Mouse (Mus musculus): Measurements from ENCODE around the gene Gcnt2. TPM values are rescaled to one million over a fixed set of nuclear protein-coding genes. Genes with fewer than 3 reads are reported as not detected.
"Not testable (repeated sequence)": the region's sequence is repeated elsewhere in the genome, so short reads cannot be mapped to it uniquely, and the experiment has no call there.

The Gcnt2 gene
- total RNA-seq, 4 experiments from 2014 or later = 14.9 to 21.2 (median 18.1) TPM

GRCm38 (mm10) chr13:40868844-40869587 lies 9.5 kb downstream of the Gcnt2 start:
- no peak for DNase-seq (ENCODE audit: low spot score in 2 of 2)

GRCm38 (mm10) chr13:40874021-40874420 lies 14.5 kb downstream of the Gcnt2 start:
- no peak for DNase-seq (ENCODE audit: low spot score in 2 of 2)

- no peak for DNase-seq (ENCODE audit: low spot score in 2 of 2)
Measured at GRCm38 (mm10) chr13:40875415-40875814, 15.9 kb downstream of the Gcnt2 start.

GRCm38 (mm10) chr13:40877589-40877988 lies 18.0 kb downstream of the Gcnt2 start:
- no peak for DNase-seq (ENCODE audit: low spot score in 2 of 2)

GRCm38 (mm10) chr13:40880557-40880956 lies 21.0 kb downstream of the Gcnt2 start:
- DNase-seq (ENCODE audit: low spot score in 2 of 2) = no peak

GRCm38 (mm10) chr13:40882606-40883005 lies 23.1 kb downstream of the Gcnt2 start:
- DNase-seq (ENCODE audit: low spot score in 2 of 2) = no peak

- DNase-seq (ENCODE audit: low spot score in 2 of 2) = no peak
Measured at GRCm38 (mm10) chr13:40883903-40884302, 24.3 kb downstream of the Gcnt2 start.

GRCm38 (mm10) chr13:40884878-40885277 lies 25.3 kb downstream of the Gcnt2 start:
- DNase-seq (ENCODE audit: low spot score in 2 of 2) = no peak

- DNase-seq (ENCODE audit: low spot score in 2 of 2) = no peak
Measured at GRCm38 (mm10) chr13:40885935-40886642, 26.5 kb downstream of the Gcnt2 start.

- DNase-seq (ENCODE audit: low spot score in 2 of 2) = no peak
Measured at GRCm38 (mm10) chr13:40886643-40887381, 27.3 kb downstream of the Gcnt2 start.

GRCm38 (mm10) chr13:40890595-40890994 lies 31.0 kb downstream of the Gcnt2 start:
- peak in 1 of 2 experiments; percentile 31 for DNase-seq (ENCODE audit: low spot score in 2 of 2)

GRCm38 (mm10) chr13:40891369-40891768 lies 31.8 kb downstream of the Gcnt2 start:
- not testable (repeated sequence) for DNase-seq (ENCODE audit: low spot score in 2 of 2)

- DNase-seq (ENCODE audit: low spot score in 2 of 2) = no peak
Measured at GRCm38 (mm10) chr13:40892043-40892442, 32.5 kb downstream of the Gcnt2 start.

- DNase-seq (ENCODE audit: low spot score in 2 of 2) = no peak
Measured at GRCm38 (mm10) chr13:40892547-40892946, 33.0 kb downstream of the Gcnt2 start.

- no peak for DNase-seq (ENCODE audit: low spot score in 2 of 2)
Measured at GRCm38 (mm10) chr13:40893573-40893972, 34.0 kb downstream of the Gcnt2 start.

- DNase-seq (ENCODE audit: low spot score in 2 of 2) = not testable (repeated sequence)
Measured at GRCm38 (mm10) chr13:40898049-40898690, 38.6 kb downstream of the Gcnt2 start.

GRCm38 (mm10) chr13:40898698-40899097 lies 39.1 kb downstream of the Gcnt2 start:
- DNase-seq (ENCODE audit: low spot score in 2 of 2) = no peak

- peak in 1 of 2 experiments; percentile 33 for DNase-seq (ENCODE audit: low spot score in 2 of 2)
Measured at GRCm38 (mm10) chr13:40899349-40899993, 39.9 kb downstream of the Gcnt2 start.

- no peak for DNase-seq (ENCODE audit: low spot score in 2 of 2)
Measured at GRCm38 (mm10) chr13:40899994-40900970, 40.7 kb downstream of the Gcnt2 start.

- DNase-seq (ENCODE audit: low spot score in 2 of 2) = no peak
Measured at GRCm38 (mm10) chr13:40901263-40901662, 41.7 kb downstream of the Gcnt2 start.
